Mouse (Mus musculus): Measurements from ENCODE around the gene Disc1. TPM values are rescaled to one million over a fixed set of nuclear protein-coding genes. Genes with fewer than 3 reads are reported as not detected.

Gene Disc1
- polyA plus RNA-seq, 1 experiment = 1.1 TPM

- H3K4me1 ChIP-seq (ENCODE audit: control insufficient read depth, insufficient read depth, low read length) = peaks cover 5% of the 10 kb centered on the region
- no peak for DNase-seq
- WGBS = 61% methylated on average over 6 of the region's 6 CpGs
- TF ChIP-seq CTCF (IDR thresholded peaks at IDR 0.05; ENCODE audit: insufficient read depth, low read length) = no peak
- no peak for TF ChIP-seq POLR2A (IDR thresholded peaks at IDR 0.05; ENCODE audit: borderline replicate concordance, extremely low read depth, low read depth, low read length)
- no peak overlapping the region for H3K4me3 ChIP-seq (replicated peaks; ENCODE audit: extremely low read depth, low read depth, low read length)
Observed at GRCm38 (mm10) chr8:125065596-125065995, 11.6 kb downstream of the Disc1 start.

GRCm38 (mm10) chr8:125066913-125067595 is 13.1 kb downstream of the Disc1 start:
- Histone ChIP-seq H3K4me1 (ENCODE audit: control insufficient read depth, insufficient read depth, low read length) (peaks cover 5% of the 10 kb centered on the region), H3K4me3 (replicated peaks; ENCODE audit: extremely low read depth, low read depth, low read length) (peak overlapping the region; percentile 42)
- DNase-seq = peak; percentile 60
- TF ChIP-seq CTCF (IDR thresholded peaks at IDR 0.05; ENCODE audit: insufficient read depth, low read length) (0 out of 2 replicates have a peak, but pooled peaks have one; percentile 2), POLR2A (IDR thresholded peaks at IDR 0.05; ENCODE audit: borderline replicate concordance, extremely low read depth, low read depth, low read length) (peak; percentile 27; the same call in 1 of the 2 replicates)
- 7% methylated on average over 12 of the region's 12 CpGs for WGBS

GRCm38 (mm10) chr8:125067596-125067960 is 13.6 kb downstream of the Disc1 start:
- Histone ChIP-seq H3K4me1 (ENCODE audit: control insufficient read depth, insufficient read depth, low read length) (peaks cover 5% of the 10 kb centered on the region), H3K4me3 (replicated peaks; ENCODE audit: extremely low read depth, low read depth, low read length) (no peak overlapping the region)
- WGBS = 25% methylated on average over 9 of the region's 9 CpGs
- DNase-seq = peak; percentile 23
- TF ChIP-seq CTCF (IDR thresholded peaks at IDR 0.05; ENCODE audit: insufficient read depth, low read length) = no peak
- no peak for TF ChIP-seq POLR2A (IDR thresholded peaks at IDR 0.05; ENCODE audit: borderline replicate concordance, extremely low read depth, low read depth, low read length)

GRCm38 (mm10) chr8:125068146-125068905 is 14.3 kb downstream of the Disc1 start:
- WGBS = 62% methylated on average over 6 of the region's 6 CpGs

GRCm38 (mm10) chr8:125069304-125069703 is 15.3 kb downstream of the Disc1 start:
- H3K4me3 ChIP-seq (replicated peaks; ENCODE audit: extremely low read depth, low read depth, low read length) = no peak overlapping the region
- 84% methylated on average over 7 of the region's 7 CpGs for WGBS

More at GRCm38 (mm10) chr8:125068146-125068905, 14.3 kb downstream of the Disc1 start:
- peaks cover 5% of the 10 kb centered on the region for H3K4me1 ChIP-seq (ENCODE audit: control insufficient read depth, insufficient read depth, low read length)
- TF ChIP-seq POLR2A (IDR thresholded peaks at IDR 0.05; ENCODE audit: borderline replicate concordance, extremely low read depth, low read depth, low read length) (no peak), CTCF (IDR thresholded peaks at IDR 0.05; ENCODE audit: insufficient read depth, low read length) (no peak)
- no peak for DNase-seq
- H3K4me3 ChIP-seq (replicated peaks; ENCODE audit: extremely low read depth, low read depth, low read length) = no peak overlapping the region

GRCm38 (mm10) chr8:125069733-125070132 is 15.7 kb downstream of the Disc1 start:
- WGBS = 79% methylated on average over 6 of the region's 6 CpGs
- DNase-seq = no peak
- Histone ChIP-seq H3K4me1 (ENCODE audit: control insufficient read depth, insufficient read depth, low read length) (peaks cover 5% of the 10 kb centered on the region), H3K4me3 (replicated peaks; ENCODE audit: extremely low read depth, low read depth, low read length) (no peak overlapping the region)
- TF ChIP-seq CTCF (IDR thresholded peaks at IDR 0.05; ENCODE audit: insufficient read depth, low read length) (no peak), POLR2A (IDR thresholded peaks at IDR 0.05; ENCODE audit: borderline replicate concordance, extremely low read depth, low read depth, low read length) (no peak)

More at GRCm38 (mm10) chr8:125069304-125069703, 15.3 kb downstream of the Disc1 start:
- no peak for DNase-seq
- no peak for TF ChIP-seq CTCF (IDR thresholded peaks at IDR 0.05; ENCODE audit: insufficient read depth, low read length)
- TF ChIP-seq POLR2A (IDR thresholded peaks at IDR 0.05; ENCODE audit: borderline replicate concordance, extremely low read depth, low read depth, low read length) = no peak
- peaks cover 5% of the 10 kb centered on the region for H3K4me1 ChIP-seq (ENCODE audit: control insufficient read depth, insufficient read depth, low read length)

GRCm38 (mm10) chr8:125074141-125074540 is 20.1 kb downstream of the Disc1 start:
- TF ChIP-seq POLR2A (IDR thresholded peaks at IDR 0.05; ENCODE audit: borderline replicate concordance, extremely low read depth, low read depth, low read length) (no peak), CTCF (IDR thresholded peaks at IDR 0.05; ENCODE audit: insufficient read depth, low read length) (no peak)
- H3K4me1 ChIP-seq (ENCODE audit: control insufficient read depth, insufficient read depth, low read length) = no peaks in the 10 kb centered on the region; the same call in 1 of the 2 replicates
- WGBS = 85% methylated on average over 10 of the region's 10 CpGs
- no peak overlapping the region for H3K4me3 ChIP-seq (replicated peaks; ENCODE audit: extremely low read depth, low read depth, low read length)
- DNase-seq = no peak

GRCm38 (mm10) chr8:125074581-125074980 is 20.6 kb downstream of the Disc1 start:
- no peak for DNase-seq
- no peaks in the 10 kb centered on the region; the same call in 1 of the 2 replicates for H3K4me1 ChIP-seq (ENCODE audit: control insufficient read depth, insufficient read depth, low read length)
- TF ChIP-seq POLR2A (IDR thresholded peaks at IDR 0.05; ENCODE audit: borderline replicate concordance, extremely low read depth, low read depth, low read length) = no peak
- no peak for TF ChIP-seq CTCF (IDR thresholded peaks at IDR 0.05; ENCODE audit: insufficient read depth, low read length)
- 92% methylated on average over 2 of the region's 2 CpGs for WGBS
- H3K4me3 ChIP-seq (replicated peaks; ENCODE audit: extremely low read depth, low read depth, low read length) = no peak overlapping the region

GRCm38 (mm10) chr8:125075389-125075788 is 21.4 kb downstream of the Disc1 start:
- WGBS = 86% methylated on average over 4 of the region's 4 CpGs
- TF ChIP-seq CTCF (IDR thresholded peaks at IDR 0.05; ENCODE audit: insufficient read depth, low read length) (no peak), POLR2A (IDR thresholded peaks at IDR 0.05; ENCODE audit: borderline replicate concordance, extremely low read depth, low read depth, low read length) (no peak)
- no peak for DNase-seq
- Histone ChIP-seq H3K4me1 (ENCODE audit: control insufficient read depth, insufficient read depth, low read length) (no peaks in the 10 kb centered on the region; the same call in 1 of the 2 replicates), H3K4me3 (replicated peaks; ENCODE audit: extremely low read depth, low read depth, low read length) (no peak overlapping the region)

Data from lung, adult 2 months (tissue).